Mouse (Mus musculus) hindbrain, embryonic 12.5 days (tissue): ENCODE measurements around the gene Usp2. TPM values are rescaled to one million over a fixed set of nuclear protein-coding genes. Genes with fewer than 3 reads are reported as not detected.

Experiments used
- ATAC-seq: fragments of 200-750 bp; cut with Nextera tagmentation; 2 replicates; pipeline ENCODE4 v1.8.0; 2017; ENCODE audit warnings: moderate TSS enrichment; ENCODE audit not compliant: low FRiP score
- H3K27ac ChIP-seq: fragments of 300-500 bp; sonication (generic); 2 replicates; pipeline ENCODE4 v1.5.1; 2016; ENCODE audit warnings: mild to moderate bottlenecking
- H3K27me3 ChIP-seq: fragments of 300-500 bp; sonication (generic); 2 replicates; pipeline ENCODE4 v1.6.1; 2016; ENCODE audit warnings: mild to moderate bottlenecking
- H3K36me3 ChIP-seq: fragments of 300-500 bp; sonication (generic); 2 replicates; pipeline ENCODE4 v1.6.1; 2016; ENCODE audit warnings: mild to moderate bottlenecking
- H3K4me1 ChIP-seq: fragments of 300-500 bp; sonication (generic); 2 replicates; pipeline ENCODE4 v1.6.1; 2016
- H3K4me2 ChIP-seq: fragments of 300-500 bp; sonication (generic); replicated peaks from 2 replicates; pipeline ENCODE4 v1.6.1; 2016; ENCODE audit warnings: mild to moderate bottlenecking
- H3K4me3 ChIP-seq: fragments of 300-500 bp; sonication (generic); 2 replicates; pipeline ENCODE4 v1.5.1; 2016; ENCODE audit warnings: mild to moderate bottlenecking
- H3K9ac ChIP-seq: fragments of 300-500 bp; sonication (generic); 2 replicates; pipeline ENCODE4 v1.6.1; 2016; ENCODE audit warnings: mild to moderate bottlenecking, moderate library complexity
- H3K9me3 ChIP-seq: fragments of 300-500 bp; sonication (generic); replicated peaks from 2 replicates; pipeline ENCODE4 v1.6.1; 2016; ENCODE audit warnings: mild to moderate bottlenecking
- WGBS: fragments of 180-500 bp; shearing (Covaris S2); methylation state at CpG from one replicate; pipeline ENCODE4 v1.1.7; 2016; 5-methylcytosine and 5-hydroxymethylcytosine counted together
- polyA plus RNA-seq: library from polyadenylated mRNA; unstranded; fragments of >200 nt; fragmentation: Nextera tagmentation; extraction: Ambion mirVana; gene quantifications from 2 replicates; pipeline ENCODE4 v1.2.1, GENCODE M21; 2016

Usp2 gene
- polyA plus RNA-seq, 1 experiment from 2014 or later = 14.2 TPM

- Histone ChIP-seq H3K9me3 (no peaks in the 10 kb centered on the region), H3K36me3 (no peaks in the 10 kb centered on the region), H3K4me2 (peak overlapping the region; percentile 35), H3K4me1 (peaks cover 44% of the 10 kb centered on the region), H3K4me3 (no peak overlapping the region), H3K27ac (peak overlapping the region; percentile 74), H3K9ac (peak overlapping the region; percentile 32), H3K27me3 (no peaks in the 10 kb centered on the region; the same call in 1 of the 2 replicates)
- 19% methylated on average over 11 of the region's 11 CpGs for WGBS
- peak; percentile 66 for ATAC-seq
Observed at GRCm38 (mm10) chr9:44071914-44072598, 5.2 kb downstream of the Usp2 start.

- H3K9me3 ChIP-seq = no peaks in the 10 kb centered on the region
- peak overlapping the region; percentile 35 for H3K4me2 ChIP-seq
- no peak overlapping the region for H3K4me3 ChIP-seq
- H3K27ac ChIP-seq = peak overlapping the region; percentile 74
- peak; percentile 51 for ATAC-seq
- H3K36me3 ChIP-seq = no peaks in the 10 kb centered on the region
- peaks cover 42% of the 10 kb centered on the region for H3K4me1 ChIP-seq
- peaks cover 2% of the 10 kb centered on the region; the same call in 1 of the 2 replicates for H3K27me3 ChIP-seq
- WGBS = 15% methylated on average over 4 of the region's 4 CpGs
- no peak overlapping the region for H3K9ac ChIP-seq
Observed at GRCm38 (mm10) chr9:44072599-44072915, 5.7 kb downstream of the Usp2 start.

- Histone ChIP-seq H3K36me3 (no peaks in the 10 kb centered on the region), H3K4me1 (peaks cover 42% of the 10 kb centered on the region), H3K27me3 (peaks cover 6% of the 10 kb centered on the region; the same call in 1 of the 2 replicates), H3K4me2 (peak overlapping the region; percentile 21), H3K4me3 (no peak overlapping the region), H3K9ac (no peak overlapping the region), H3K9me3 (no peaks in the 10 kb centered on the region), H3K27ac (peak overlapping the region; percentile 74)
- ATAC-seq = no peak
- 34% methylated on average over 5 of the region's 5 CpGs for WGBS
Observed at GRCm38 (mm10) chr9:44073115-44073514, 6.3 kb downstream of the Usp2 start.

- Histone ChIP-seq H3K9ac (no peak overlapping the region), H3K4me3 (no peak overlapping the region), H3K36me3 (no peaks in the 10 kb centered on the region), H3K9me3 (no peaks in the 10 kb centered on the region), H3K4me1 (peaks cover 44% of the 10 kb centered on the region), H3K4me2 (no peak overlapping the region), H3K27ac (no peak overlapping the region), H3K27me3 (peaks cover 6% of the 10 kb centered on the region; the same call in 1 of the 2 replicates)
- 57% methylated on average over 9 of the region's 9 CpGs for WGBS
- ATAC-seq = no peak
Observed at GRCm38 (mm10) chr9:44074395-44075275, 7.8 kb downstream of the Usp2 start.

GRCm38 (mm10) chr9:44075276-44075995 lies 8.6 kb downstream of the Usp2 start:
- Histone ChIP-seq H3K9me3 (no peaks in the 10 kb centered on the region), H3K4me1 (peaks cover 41% of the 10 kb centered on the region), H3K4me2 (no peak overlapping the region), H3K27ac (no peak overlapping the region), H3K27me3 (peaks cover 6% of the 10 kb centered on the region; the same call in 1 of the 2 replicates), H3K9ac (no peak overlapping the region), H3K36me3 (no peaks in the 10 kb centered on the region), H3K4me3 (no peak overlapping the region)
- ATAC-seq = no peak
- WGBS = 67% methylated on average over 24 of the region's 24 CpGs

- ATAC-seq = no peak
- H3K9me3 ChIP-seq = no peaks in the 10 kb centered on the region
- no peaks in the 10 kb centered on the region for H3K36me3 ChIP-seq
- H3K4me3 ChIP-seq = no peak overlapping the region
- H3K27me3 ChIP-seq = peaks cover 9% of the 10 kb centered on the region; the same call in 1 of the 2 replicates
- H3K27ac ChIP-seq = no peak overlapping the region
- H3K4me2 ChIP-seq = no peak overlapping the region
- H3K9ac ChIP-seq = no peak overlapping the region
- H3K4me1 ChIP-seq = peaks cover 34% of the 10 kb centered on the region
- WGBS = 63% methylated on average over 16 of the region's 16 CpGs
Observed at GRCm38 (mm10) chr9:44075996-44076763, 9.4 kb downstream of the Usp2 start.

GRCm38 (mm10) chr9:44076764-44077120 lies 9.9 kb downstream of the Usp2 start:
- Histone ChIP-seq H3K4me1 (peaks cover 29% of the 10 kb centered on the region), H3K4me3 (no peak overlapping the region), H3K27me3 (peaks cover 9% of the 10 kb centered on the region; the same call in 1 of the 2 replicates), H3K36me3 (no peaks in the 10 kb centered on the region), H3K27ac (no peak overlapping the region), H3K4me2 (no peak overlapping the region), H3K9me3 (no peaks in the 10 kb centered on the region), H3K9ac (no peak overlapping the region)
- ATAC-seq = no peak; the same call in 1 of the 2 replicates
- 19% methylated on average over 5 of the region's 5 CpGs for WGBS

- peaks cover 23% of the 10 kb centered on the region for H3K4me1 ChIP-seq
- H3K36me3 ChIP-seq = no peaks in the 10 kb centered on the region
- ATAC-seq = no peak
- no peak overlapping the region for H3K9ac ChIP-seq
- no peak overlapping the region for H3K27ac ChIP-seq
- no peak overlapping the region for H3K4me2 ChIP-seq
- WGBS = 87% methylated on average over 11 of the region's 11 CpGs
- no peak overlapping the region for H3K4me3 ChIP-seq
- H3K9me3 ChIP-seq = no peaks in the 10 kb centered on the region
- H3K27me3 ChIP-seq = peaks cover 14% of the 10 kb centered on the region; the same call in 1 of the 2 replicates
Observed at GRCm38 (mm10) chr9:44077266-44077910, 10.6 kb downstream of the Usp2 start.

- WGBS = 84% methylated on average over 10 of the region's 10 CpGs
- Histone ChIP-seq H3K9ac (no peak overlapping the region), H3K4me3 (no peak overlapping the region), H3K27me3 (peaks cover 21% of the 10 kb centered on the region), H3K36me3 (no peaks in the 10 kb centered on the region), H3K4me2 (no peak overlapping the region), H3K27ac (no peak overlapping the region), H3K9me3 (no peaks in the 10 kb centered on the region), H3K4me1 (peaks cover 14% of the 10 kb centered on the region)
- ATAC-seq = no peak
Observed at GRCm38 (mm10) chr9:44078136-44078797, 11.4 kb downstream of the Usp2 start.

- Histone ChIP-seq H3K9ac (no peak overlapping the region), H3K27ac (no peak overlapping the region), H3K36me3 (no peaks in the 10 kb centered on the region), H3K4me3 (no peak overlapping the region), H3K4me1 (peaks cover 19% of the 10 kb centered on the region), H3K27me3 (peaks cover 30% of the 10 kb centered on the region), H3K4me2 (no peak overlapping the region), H3K9me3 (no peaks in the 10 kb centered on the region)
- 45% methylated on average over 16 of the region's 16 CpGs for WGBS
- 0 out of 2 replicates have a peak, but pooled peaks have one; percentile 38 for ATAC-seq
Observed at GRCm38 (mm10) chr9:44078955-44079756, 12.3 kb downstream of the Usp2 start.
